Mouse (Mus musculus): Measurements from ENCODE around the gene Ttc6. TPM values are rescaled to one million over a fixed set of nuclear protein-coding genes. Genes with fewer than 3 reads are reported as not detected.
A peak's percentile ranks its signal among the peaks of the same experiment; 100 is the strongest.

Gene Ttc6
- total RNA-seq, 2 experiments from 2014 or later, result 0.22 to 0.23 TPM

DNA sequence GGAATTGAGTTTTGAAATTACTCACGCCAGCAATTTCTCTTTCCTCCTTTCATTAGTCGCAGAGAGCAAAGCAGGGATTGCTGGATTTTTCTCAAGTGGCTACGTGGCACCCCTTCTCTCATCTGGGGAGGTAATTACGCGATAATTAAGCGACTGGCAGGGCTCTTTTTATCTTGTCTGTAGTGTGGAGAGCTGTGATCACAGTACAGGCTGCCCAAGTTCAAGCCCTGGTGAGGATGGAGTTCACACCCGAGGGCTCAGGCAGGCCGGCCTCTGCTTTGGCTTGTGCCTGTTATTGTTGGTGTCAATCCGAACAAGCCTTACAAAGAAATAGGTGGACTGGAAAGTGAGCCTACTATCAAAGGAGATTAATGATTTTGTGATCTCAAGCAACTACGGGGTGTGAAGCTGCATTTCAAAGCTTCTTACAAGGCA, 24.3 kb upstream of the Ttc6 start:
- Histone ChIP-seq H3K4me3 (no peak overlapping the region), H3K27ac (no peak overlapping the region)
- TF ChIP-seq CTCF (conservative IDR thresholded peaks at IDR 0.05), result no peak
- no peak for DNase-seq (ENCODE audit: low spot score in 2 of 2)

- Histone ChIP-seq H3K4me3 (no peak overlapping the region), H3K27ac (no peak overlapping the region)
- no peak for DNase-seq (ENCODE audit: low spot score in 2 of 2)
- no peak for TF ChIP-seq CTCF (conservative IDR thresholded peaks at IDR 0.05)
Observed at GRCm38 (mm10) chr12:57541118-57541517, 22.8 kb upstream of the Ttc6 start.

GRCm38 (mm10) chr12:57541931-57542745, 21.8 kb upstream of the Ttc6 start:
- DNase-seq (ENCODE audit: low spot score in 2 of 2), result no peak
- Histone ChIP-seq H3K27ac (no peak overlapping the region), H3K4me3 (no peak overlapping the region)
- TF ChIP-seq CTCF (conservative IDR thresholded peaks at IDR 0.05), result peak; percentile 49

- Histone ChIP-seq H3K27ac (no peak overlapping the region), H3K4me3 (no peak overlapping the region)
- DNase-seq (ENCODE audit: low spot score in 2 of 2), result no peak
- no peak for TF ChIP-seq CTCF (conservative IDR thresholded peaks at IDR 0.05)
Observed at GRCm38 (mm10) chr12:57542746-57543626, 20.9 kb upstream of the Ttc6 start.

DNA sequence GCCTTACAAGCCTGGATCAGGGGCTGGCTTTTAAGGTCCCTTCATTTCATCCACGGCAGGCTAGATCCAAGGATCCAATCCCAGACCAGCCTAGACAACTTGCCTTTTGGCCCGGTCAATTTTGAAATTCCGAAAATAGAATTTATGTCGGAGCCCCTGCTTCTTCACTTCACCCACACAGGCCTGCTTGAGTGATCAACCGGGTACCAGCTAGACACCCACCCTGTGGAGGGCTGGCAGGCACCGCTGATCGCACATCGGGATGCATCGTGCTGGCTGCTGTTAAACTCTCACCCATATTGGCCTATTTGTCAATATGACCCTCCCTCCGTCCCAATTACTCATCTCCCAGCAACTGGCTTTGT, 20.3 kb upstream of the Ttc6 start:
- Histone ChIP-seq H3K27ac (no peak overlapping the region), H3K4me3 (no peak overlapping the region)
- DNase-seq (ENCODE audit: low spot score in 2 of 2), result no peak
- no peak for TF ChIP-seq CTCF (conservative IDR thresholded peaks at IDR 0.05)

- no peak overlapping the region for H3K27ac ChIP-seq
- peak; percentile 70 for TF ChIP-seq CTCF (conservative IDR thresholded peaks at IDR 0.05)
- H3K4me3 ChIP-seq, result peak overlapping the region; percentile 34; the same call in 1 of the 2 replicates
- no peak for DNase-seq (ENCODE audit: low spot score in 2 of 2)
Observed at GRCm38 (mm10) chr12:57544641-57545370, 19.1 kb upstream of the Ttc6 start.

- no peak for TF ChIP-seq CTCF (conservative IDR thresholded peaks at IDR 0.05)
- H3K27ac ChIP-seq, result no peak overlapping the region
- peak overlapping the region; percentile 34; the same call in 1 of the 2 replicates for H3K4me3 ChIP-seq
- no peak for DNase-seq (ENCODE audit: low spot score in 2 of 2)
Observed at GRCm38 (mm10) chr12:57545371-57546241, 18.3 kb upstream of the Ttc6 start.

- Histone ChIP-seq H3K4me3 (no peak within 1 kb of the TSS), H3K27ac (no peak within 1 kb of the TSS)
- no peak for TF ChIP-seq CTCF (conservative IDR thresholded peaks at IDR 0.05)
- no peak for DNase-seq (ENCODE audit: low spot score in 2 of 2)
Observed at GRCm38 (mm10) chr12:57546415-57547201, 17.3 kb upstream of the Ttc6 start, which contains the start of gene Foxa1. Gene Foxa1, minus strand, starts transcription at chr12:57546916.

DNA sequence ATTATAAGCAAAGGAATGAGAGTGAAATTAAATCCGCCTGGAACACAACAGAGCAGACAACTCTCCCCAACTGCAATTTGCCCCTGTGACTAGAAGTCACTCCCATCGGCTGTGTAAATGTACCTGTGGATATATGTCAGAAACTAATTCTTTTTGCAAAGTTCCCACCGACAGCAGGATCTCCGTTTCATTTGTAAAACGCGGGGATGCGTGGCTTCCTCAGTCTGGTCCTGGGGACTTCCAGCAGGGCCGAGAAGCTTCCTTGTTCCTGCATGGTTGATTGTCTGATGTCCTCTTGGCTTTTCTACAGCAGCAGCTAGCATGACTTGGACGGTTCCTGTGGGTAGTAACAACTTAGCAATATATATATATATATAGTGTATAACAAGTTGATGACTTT, 16.0 kb upstream of the Ttc6 start:
- no peak overlapping the region for H3K27ac ChIP-seq
- no peak for DNase-seq (ENCODE audit: low spot score in 2 of 2)
- TF ChIP-seq CTCF (conservative IDR thresholded peaks at IDR 0.05), result no peak
- H3K4me3 ChIP-seq, result no peak overlapping the region

DNA sequence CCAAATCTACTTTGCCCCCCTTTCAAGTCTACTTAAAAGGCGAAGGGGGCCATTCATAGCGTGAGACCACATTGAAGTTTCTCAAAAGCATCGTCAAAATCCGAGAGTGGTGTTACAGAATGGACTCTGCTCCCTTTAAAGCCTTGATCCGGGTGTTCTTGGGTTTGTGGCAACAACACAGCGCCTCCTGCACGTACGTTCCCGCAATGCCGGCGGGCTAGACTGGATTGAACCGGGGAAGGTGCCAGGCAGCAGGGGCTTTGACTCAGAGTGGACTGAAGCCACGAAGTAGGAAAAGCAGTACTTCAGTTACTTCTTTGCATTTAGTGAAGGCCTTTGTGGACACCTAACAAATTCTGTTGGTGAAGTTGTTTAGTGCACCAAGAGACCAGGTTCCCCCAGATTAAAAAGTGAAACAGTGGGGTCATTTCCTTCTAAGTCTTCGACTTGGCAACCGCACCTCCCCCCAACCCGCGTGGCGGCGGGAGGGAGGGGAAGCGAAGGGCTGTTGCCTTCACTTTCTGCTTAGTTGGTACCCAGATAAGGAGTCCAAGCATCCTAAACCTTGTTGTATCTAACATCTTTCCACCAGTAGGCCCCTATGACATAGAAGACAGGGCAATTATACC, 15.4 kb upstream of the Ttc6 start:
- no peak for DNase-seq (ENCODE audit: low spot score in 2 of 2)
- no peak overlapping the region for H3K27ac ChIP-seq
- TF ChIP-seq CTCF (conservative IDR thresholded peaks at IDR 0.05), result peak; percentile 26
- no peak overlapping the region for H3K4me3 ChIP-seq
